Mouse (Mus musculus) adrenal gland, postnatal 14 days (tissue): ENCODE data around the gene Armcx5. TPM values are rescaled to one million over a fixed set of nuclear protein-coding genes. Genes with fewer than 3 reads are reported as not detected.

ENCODE experiments used
- DNase-seq: peaks from one replicate; pipeline ENCODE4 v3.0.0; 2021; ENCODE audit warnings: mixed read lengths
- long read RNA-seq, 2 experiments: library from polyadenylated mRNA; stranded (forward); transcript quantifications; one replicate each; pipeline ENCODE4 v2.0.0; 2021
- total RNA-seq: library from RNA; stranded (reverse); gene quantifications from 2 replicates; pipeline ENCODE4 v1.2.3, GENCODE M21; 2021

Armcx5 gene
- 8.8 and 10.0 TPM in 2 replicates for total RNA-seq
- long read RNA-seq, experiment 1, transcript Armcx5-201 (4 exons, 2,779 nt): major isoform, 13 of 18 reads
- long read RNA-seq, experiment 1, partial matches to known transcripts: 0 of 18 reads
- long read RNA-seq, experiment 1, other reads (novel, unspliced or antisense): 4 of 18 reads
- long read RNA-seq, experiment 2, transcript Armcx5-201 (4 exons, 2,779 nt): major isoform, 5 of 6 reads
- long read RNA-seq, experiment 2, partial matches to known transcripts: 0 of 6 reads
- long read RNA-seq, experiment 2, other reads (novel, unspliced or antisense): 1 of 6 reads

DNA sequence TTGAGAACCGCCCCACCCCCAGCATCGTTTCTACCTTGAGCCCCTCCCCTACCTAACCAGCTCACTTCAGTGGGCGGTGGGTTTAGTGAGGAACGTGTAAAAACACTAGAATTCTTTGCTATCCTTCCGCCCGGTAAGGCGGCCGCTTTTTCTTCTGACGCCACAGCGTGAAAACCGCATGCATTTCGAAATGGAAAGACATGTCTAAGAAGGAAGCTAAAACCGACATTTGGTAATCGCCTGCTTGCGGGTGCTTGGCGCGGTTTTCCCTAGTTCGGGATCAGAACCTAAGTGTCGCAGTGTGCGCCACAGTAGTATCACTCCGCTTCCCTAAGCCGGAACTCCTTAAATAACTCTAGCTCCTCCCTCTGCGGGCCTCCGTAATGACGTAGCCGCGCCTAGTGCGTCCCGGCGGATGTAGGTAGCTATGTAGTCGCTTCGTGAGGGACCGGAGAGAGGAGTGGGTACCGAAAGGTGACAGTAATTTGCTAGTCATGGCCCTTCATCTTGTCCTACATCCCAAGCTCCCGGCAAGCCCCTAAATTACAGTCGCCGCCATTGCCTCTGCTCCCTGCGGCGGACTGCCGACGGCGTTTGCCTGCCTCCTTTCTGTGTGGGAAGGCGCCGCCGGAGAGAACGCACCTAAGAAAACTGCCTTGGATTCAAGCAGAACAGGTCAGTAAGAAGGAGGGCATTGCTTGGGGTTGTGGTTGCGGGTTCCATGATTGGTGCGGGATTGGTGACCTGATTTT lies at the start of gene Armcx5, which contains the start of gene Gprasp1:
Armcx5 (plus strand) TSS at position 430 of the 752 bp plus-strand sequence.
Gprasp1 (plus strand) TSS at position 430 of the 752 bp plus-strand sequence.
- DNase-seq: peak; percentile 92

GRCm38 (mm10) chrX:135693633-135694032 lies 48.9 kb upstream of the Armcx5 start, which contains the start of gene Tcp11x2:
TSS of gene Tcp11x2 (minus strand) at chrX:135693790.
- no peak for DNase-seq

DNA sequence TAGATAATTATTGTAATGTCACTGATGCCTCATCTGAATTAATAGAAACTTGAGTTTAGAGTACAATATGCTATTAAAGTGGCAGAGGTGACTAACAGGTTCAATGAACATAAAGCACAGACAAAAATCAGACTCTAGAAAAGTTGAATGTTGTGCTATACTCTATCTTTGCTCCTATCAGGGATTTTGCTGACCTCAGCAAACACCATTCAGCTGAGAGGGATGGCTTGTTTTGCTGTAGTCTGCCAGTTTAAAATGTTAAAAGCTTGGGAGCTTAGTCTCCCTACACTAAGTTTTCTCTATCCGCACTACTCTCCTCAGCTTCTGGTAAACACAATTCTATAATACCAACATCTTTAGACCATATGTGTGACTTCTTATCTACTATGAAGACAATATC lies 39.4 kb upstream of the Armcx5 start:
- DNase-seq: no peak

DNA sequence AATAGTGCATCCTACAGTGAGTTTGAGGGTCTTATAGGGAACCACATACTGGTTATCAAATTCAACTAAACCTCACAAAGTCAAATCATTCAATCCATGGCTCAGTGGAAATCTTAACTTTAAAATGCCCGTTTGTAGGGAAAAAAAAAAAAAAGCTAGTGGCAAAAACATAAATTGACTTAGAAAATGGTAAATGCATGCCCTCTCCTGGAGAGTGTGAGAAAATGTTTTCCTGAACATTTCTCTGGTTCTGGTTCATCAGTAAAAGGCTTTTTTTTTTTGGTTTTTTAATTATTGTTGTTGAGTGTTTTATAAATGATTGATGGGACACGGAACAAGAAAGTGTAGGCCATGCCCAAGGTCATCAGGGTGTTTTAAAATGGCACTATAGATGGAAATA lies 38.2 kb upstream of the Armcx5 start:
- no peak for DNase-seq

DNA sequence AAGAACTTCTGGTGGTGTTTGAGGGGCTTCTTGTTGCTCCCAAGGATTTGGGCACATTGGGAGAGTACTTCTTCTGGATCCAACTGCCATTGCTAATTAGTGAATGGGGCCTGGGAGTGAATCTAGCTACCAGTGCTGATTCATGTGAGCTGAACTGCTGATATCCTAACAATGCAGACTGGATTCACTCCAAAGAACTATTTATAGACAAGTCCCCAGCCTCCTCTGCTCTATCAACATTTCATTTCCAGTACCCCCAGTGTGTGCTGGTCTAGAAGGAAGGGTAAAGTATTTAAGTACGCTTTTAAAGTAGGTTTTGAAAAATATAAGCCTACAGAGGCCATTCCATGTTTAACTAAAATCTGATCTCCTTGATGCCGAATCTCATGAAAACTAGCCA lies 29.7 kb upstream of the Armcx5 start:
- DNase-seq: no peak

GRCm38 (mm10) chrX:135725161-135725560 lies 17.4 kb upstream of the Armcx5 start, which contains the start of gene Tmsb15a:
TSS of gene Tmsb15a (minus strand) at chrX:135725261.
- no peak for DNase-seq

DNA sequence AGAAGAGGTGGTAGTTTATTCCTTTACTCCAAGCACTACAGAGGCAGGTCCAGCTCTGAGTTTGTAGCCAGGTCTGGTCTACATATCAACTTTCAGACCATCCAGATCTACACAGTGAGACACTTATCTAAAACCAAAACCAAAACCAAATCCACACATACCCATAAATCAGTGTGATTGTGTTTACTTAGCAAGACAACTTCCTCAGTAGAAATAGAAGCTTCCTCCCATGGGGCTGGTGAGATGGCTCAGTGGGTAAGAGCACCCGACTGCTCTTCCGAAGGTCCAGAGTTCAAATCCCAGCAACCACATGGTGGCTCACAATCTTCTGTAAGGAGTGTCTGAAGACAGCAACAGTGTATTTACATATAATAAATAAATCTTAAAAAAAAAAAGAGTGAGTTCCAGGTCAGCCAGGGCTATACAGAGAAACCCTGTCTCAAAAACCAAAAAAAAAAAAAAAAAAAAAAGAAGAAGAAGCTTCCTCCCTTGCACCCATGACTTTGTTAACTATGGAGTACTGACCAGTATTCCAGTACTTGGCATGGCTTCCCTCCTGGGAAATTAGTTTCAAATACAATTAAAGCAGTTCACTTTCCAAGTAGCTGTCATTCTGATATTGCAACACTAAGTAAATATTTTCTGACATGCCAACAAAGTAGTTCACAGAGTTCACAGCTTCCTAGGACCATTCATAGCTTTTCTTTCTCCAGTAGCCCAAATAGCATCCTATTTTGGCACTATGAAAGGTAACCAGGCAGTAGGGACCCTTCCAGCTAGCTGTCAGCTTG lies 3.6 kb upstream of the Armcx5 start:
- no peak for DNase-seq

DNA sequence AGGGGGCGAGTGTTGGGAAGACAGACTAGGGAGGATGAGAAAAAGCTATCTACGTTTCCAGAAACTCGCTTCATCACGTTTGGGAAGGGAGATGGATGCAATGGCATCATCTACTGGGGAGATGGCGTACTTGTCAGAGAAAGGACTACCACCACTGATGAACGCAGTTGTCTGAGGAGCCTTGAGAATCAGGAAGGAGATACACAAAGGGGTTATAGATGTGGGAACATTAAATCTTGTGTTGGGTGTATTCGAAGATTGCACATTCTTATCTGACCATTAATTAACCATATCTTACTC lies 473 bp downstream of the Armcx5 start:
- no peak for DNase-seq

- DNase-seq: peak; percentile 15
Measured at GRCm38 (mm10) chrX:135745376-135745775, 2.8 kb downstream of the Armcx5 start.

DNA sequence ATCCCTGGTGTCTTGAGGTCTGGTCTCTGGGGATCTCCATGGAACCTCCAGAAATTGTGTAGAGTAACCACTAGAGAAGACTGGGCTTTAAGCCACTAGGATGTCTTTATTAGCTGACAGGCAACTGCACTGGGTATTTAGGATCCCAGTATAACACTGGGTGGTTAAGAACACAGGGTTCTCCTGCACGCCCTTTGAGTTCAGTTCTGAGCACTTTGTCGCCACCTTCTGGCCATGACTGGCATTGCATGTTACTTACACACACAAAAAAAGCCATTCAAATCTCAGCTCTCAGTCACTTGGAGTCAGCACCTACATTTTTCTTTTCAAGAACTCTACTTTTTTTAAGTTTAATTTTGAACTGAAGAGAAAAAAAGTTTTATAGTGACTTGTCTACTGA lies 10.3 kb downstream of the Armcx5 start:
- DNase-seq: peak; percentile 76

- peak; percentile 37 for DNase-seq
Measured at GRCm38 (mm10) chrX:135761707-135762106, 19.2 kb downstream of the Armcx5 start.

DNA sequence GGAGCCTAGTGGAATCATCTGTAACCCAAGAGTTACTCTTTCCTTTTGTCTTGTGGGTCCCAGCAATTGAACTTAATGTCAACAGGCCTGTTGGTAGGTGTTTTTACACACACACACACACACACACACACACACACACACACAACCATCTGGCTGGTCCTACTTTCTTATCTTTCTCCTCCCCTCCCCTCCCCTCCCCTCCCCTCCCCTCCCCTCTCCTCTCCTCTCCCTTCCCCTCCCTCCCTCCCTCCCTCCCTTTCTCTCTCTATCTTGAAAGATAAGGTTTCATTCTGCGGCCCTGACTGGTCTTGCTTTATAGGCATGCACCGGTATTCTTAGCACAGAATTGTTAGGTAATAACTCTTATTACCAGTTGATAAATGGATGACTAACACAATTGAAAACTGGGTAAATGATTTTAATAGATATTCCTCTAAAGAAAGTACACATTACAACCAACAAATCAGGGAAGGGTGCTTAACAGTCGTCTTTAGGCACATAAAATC lies 25.6 kb downstream of the Armcx5 start:
- no peak for DNase-seq

DNA sequence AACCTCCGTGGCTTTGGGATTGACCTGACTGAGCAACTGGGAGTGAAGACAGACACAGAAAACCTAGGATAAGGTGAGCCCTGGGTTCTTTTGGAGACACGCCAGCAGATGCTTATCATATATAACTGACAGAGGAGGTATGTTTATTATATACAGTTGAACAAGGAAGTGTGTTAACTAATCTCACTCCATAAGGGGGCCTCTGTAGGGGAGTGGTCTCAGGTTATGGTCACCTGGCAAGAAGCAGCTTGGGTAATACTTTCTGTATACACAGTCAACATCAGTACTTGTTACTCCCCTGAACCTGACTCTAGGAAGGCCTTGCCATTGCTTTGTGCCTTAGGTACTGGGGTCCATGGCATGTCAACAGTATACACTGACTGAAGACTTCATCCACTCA lies 26.0 kb downstream of the Armcx5 start:
- no peak for DNase-seq

DNA sequence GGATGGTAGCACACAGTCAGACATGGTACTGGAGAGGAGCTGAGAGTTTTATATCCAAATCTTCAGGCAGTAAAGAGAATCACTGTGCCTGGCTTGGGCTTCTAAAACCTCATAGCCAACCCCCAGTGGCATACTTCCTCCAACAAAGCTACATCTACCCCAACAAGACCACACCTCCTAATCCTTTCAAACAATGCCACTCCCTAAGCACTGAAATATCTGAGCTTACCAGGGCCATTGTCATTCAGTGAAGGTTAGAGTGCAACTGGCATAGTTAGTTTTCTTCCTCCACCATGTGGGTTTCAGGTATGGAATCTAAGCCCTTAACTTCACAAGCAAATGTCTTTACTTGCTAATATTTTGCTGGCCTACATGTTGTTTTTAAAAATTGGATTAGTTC lies 49.0 kb downstream of the Armcx5 start:
- no peak for DNase-seq

DNA sequence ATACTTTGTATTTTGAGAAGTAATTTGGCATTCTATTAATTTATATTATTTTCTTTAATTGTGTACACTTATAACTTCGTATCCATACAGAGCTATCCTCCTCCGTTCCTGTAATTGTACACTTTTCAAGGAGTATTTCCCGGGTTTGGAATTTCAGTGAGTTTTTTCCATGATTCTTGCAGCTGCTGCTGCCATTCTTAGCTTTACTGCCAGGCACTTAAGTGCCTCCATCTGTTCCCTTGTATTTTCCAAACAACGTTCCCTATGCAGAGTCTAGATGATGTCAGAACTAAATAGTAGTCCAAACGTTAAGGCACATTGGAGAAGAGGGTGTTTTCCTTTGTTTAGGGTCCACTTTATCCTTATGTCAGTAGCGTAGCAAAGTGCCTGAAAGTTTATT lies 49.8 kb downstream of the Armcx5 start:
- no peak for DNase-seq

DNA sequence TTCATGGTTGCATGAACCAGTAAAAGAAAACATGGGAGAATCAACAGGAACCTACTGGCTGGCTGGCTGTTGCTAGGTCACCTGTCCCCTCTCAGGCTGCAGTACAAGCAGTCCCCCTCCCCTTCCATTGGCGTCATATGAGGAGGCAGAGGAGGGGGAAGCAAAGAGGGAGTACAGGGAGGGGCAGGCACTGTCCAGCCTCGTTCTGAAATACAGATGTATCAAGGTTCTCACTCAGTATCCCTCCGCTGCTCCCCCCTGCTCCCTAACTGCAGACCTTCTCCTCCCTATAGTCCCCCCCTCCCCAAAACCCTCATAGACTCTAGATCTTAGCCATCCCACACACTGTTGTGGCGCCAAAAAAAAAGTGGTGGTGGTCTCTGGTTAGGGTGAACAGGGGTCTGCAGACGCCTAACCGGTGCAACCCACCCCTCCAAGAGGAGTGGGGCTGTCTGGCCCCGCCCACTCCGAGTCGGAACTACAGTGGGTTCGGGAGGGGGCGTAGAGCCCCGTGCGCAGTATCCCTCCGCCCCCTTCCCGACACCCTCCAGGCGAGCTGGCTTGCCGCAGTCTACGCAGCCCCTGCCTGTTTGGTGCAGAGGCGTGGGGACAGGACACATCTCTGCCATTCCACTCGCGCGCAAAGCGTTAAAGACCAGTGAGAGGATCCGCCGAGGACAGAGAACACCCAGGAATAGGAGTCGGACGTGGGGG lies 53.2 kb downstream of the Armcx5 start:
- peak; percentile 68 for DNase-seq

- DNase-seq: peak; percentile 8
Measured at GRCm38 (mm10) chrX:135796305-135797211, 54.0 kb downstream of the Armcx5 start.
